In the genomic region with DNA sequence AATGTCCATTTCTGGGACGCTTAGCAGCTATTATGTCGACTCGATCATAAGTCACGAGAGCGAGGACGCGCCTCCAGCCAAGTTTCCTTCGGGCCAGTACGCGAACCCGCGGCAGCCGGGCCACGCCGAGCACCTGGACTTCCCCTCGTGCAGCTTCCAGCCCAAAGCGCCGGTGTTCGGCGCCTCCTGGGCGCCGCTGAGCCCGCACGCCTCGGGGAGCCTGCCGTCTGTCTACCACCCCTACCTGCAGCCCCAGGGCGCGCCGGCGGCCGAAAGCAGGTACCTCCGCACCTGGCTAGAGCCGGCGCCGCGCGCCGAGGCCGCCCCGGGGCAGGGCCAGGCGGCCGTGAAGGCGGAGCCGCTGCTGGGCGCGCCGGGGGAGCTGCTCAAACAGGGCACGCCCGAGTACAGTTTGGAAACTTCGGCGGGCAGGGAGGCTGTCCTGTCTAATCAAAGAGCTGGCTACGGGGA, we compare ENCODE assay signal across 9 mouse cellular contexts. TPM values are rescaled to one million over a fixed set of nuclear protein-coding genes. Genes with fewer than 3 reads are reported as not detected.
A peak's percentile ranks its signal among the peaks of the same experiment; 100 is the strongest.
DNase-seq lines count a peak whose midpoint lies in the region; ATAC-seq and TF ChIP-seq lines count a peak whose summit lies in the region.
"Had no signal": no experiment of that assay in that cellular context is flagged by ENCODE, and none has a peak within 500 bp of the region (broad histone marks: within the 10 kb centered on the region; RNA-seq: fewer than 3 reads in every experiment).

No protein-coding gene starts in this region.

- H3K27ac ChIP-seq in hindbrain, embryonic 15.5 days (replicated peaks), result no peak overlapping the region
- H3K27ac ChIP-seq in limb, embryonic 14.5 days (replicated peaks; ENCODE audit: low read depth, low read length), result no peak overlapping the region

- WGBS in hindbrain, embryonic 15.5 days, result under 1% methylated on average over 52 of the region's 52 CpGs
- WGBS in limb, embryonic 14.5 days, result under 1% methylated on average over 50 of the region's 52 CpGs

- TF ChIP-seq POLR2A in limb, embryonic 14.5 days (IDR thresholded peaks at IDR 0.05; ENCODE audit: borderline replicate concordance, extremely low read depth, insufficient read depth, insufficient read length), result no peak

- peak overlapping the region; percentile 26 for H3K4me3 ChIP-seq in hindbrain, embryonic 15.5 days
- H3K4me3 ChIP-seq in limb, embryonic 14.5 days (replicated peaks; ENCODE audit: low read length), result peak overlapping the region; percentile 28

- H3K4me2 ChIP-seq in hindbrain, embryonic 15.5 days, result peak overlapping the region; percentile 43
- peak overlapping the region; percentile 31 for H3K4me2 ChIP-seq in limb, embryonic 14.5 days (replicated peaks; ENCODE audit: low read depth, low read length, severe bottlenecking)

- H3K9ac ChIP-seq in hindbrain, embryonic 15.5 days, result no peak overlapping the region
- peak overlapping the region; percentile 25; the same call in 1 of the 2 replicates for H3K9ac ChIP-seq in limb, embryonic 14.5 days (ENCODE audit: low read depth, low read length, severe bottlenecking)

- H3K4me1 ChIP-seq in hindbrain, embryonic 15.5 days (replicated peaks), result peaks cover 14% of the 10 kb centered on the region; the same call in 1 of the 2 replicates
- H3K4me1 ChIP-seq in limb, embryonic 14.5 days (ENCODE audit: control insufficient read depth, insufficient read depth, low read length), result no peaks in the 10 kb centered on the region

- ATAC-seq in hindbrain, embryonic 15.5 days (ENCODE audit: low FRiP score, low read depth), result no peak
- 0 out of 2 replicates have a peak, but pooled peaks have one; percentile 8 for ATAC-seq in limb, embryonic 14.5 days (ENCODE audit: low FRiP score, low read depth)

- no peaks in the 10 kb centered on the region for H3K9me3 ChIP-seq in hindbrain, embryonic 15.5 days
- H3K9me3 ChIP-seq in limb, embryonic 14.5 days (ENCODE audit: control insufficient read depth, low read length), result no peaks in the 10 kb centered on the region

- peaks cover 85% of the 10 kb centered on the region for H3K27me3 ChIP-seq in hindbrain, embryonic 15.5 days
- H3K27me3 ChIP-seq in limb, embryonic 14.5 days (ENCODE audit: control insufficient read depth, insufficient read depth, low read length), result peaks cover 98% of the 10 kb centered on the region

- intact Hi-C loops in gastrocnemius, postnatal 14 days (cut with DNase I; ENCODE audit: low total_unique reads), result loop anchor here (10.0 kb wide), 1 partner anchor 283 kb away; no protein-coding TSS in a partner anchor

- peak; percentile 63 to 76 for DNase-seq in adrenal gland, adult 18-20 months (ENCODE audit: low spot score in 2 of 2)
- DNase-seq in adrenal gland, adult 8-10 months, result no peak
- peak; percentile 50 for DNase-seq in CD4-positive, CD25-positive, alpha-beta regulatory T cell, adult 2 months (ENCODE audit: low read depth, low spot score)
- no peak for DNase-seq in limb, embryonic 14.5 days (ENCODE audit: low spot score)
- no peak for DNase-seq in cerebellum, postnatal 4 days (ENCODE audit: low spot score in 2 of 2)
- DNase-seq in left cerebral cortex, adult 9 months (ENCODE audit: low spot score in 2 of 2), result no peak
- DNase-seq in gastrocnemius, postnatal 14 days, result no peak

- H3K36me3 ChIP-seq in hindbrain, embryonic 15.5 days, result no peaks in the 10 kb centered on the region
- H3K36me3 ChIP-seq in limb, embryonic 14.5 days (ENCODE audit: control insufficient read depth, insufficient read depth, low read length), result no peaks in the 10 kb centered on the region

RNA-seq across cellular contexts. Expression of a gene that starts 0.3 kb away (rescaled TPM):
- 100 to 1,000 TPM; 294 to 445 TPM for total RNA-seq in adrenal gland, adult 18-20 months (2021)
- total RNA-seq in adrenal gland, adult 8-10 months (2022), result 100 to 1,000 TPM; 157 to 250 (median 226) TPM
- 2.1 and 15.7 TPM in 2 replicates for polyA plus RNA-seq in hindbrain, embryonic 15.5 days (2015; fragmentation: Nextera tagmentation; extraction: Ambion mirVana)
- polyA plus RNA-seq in limb, embryonic 14.5 days (2012; rRNA removed), result 3.2 and 4.4 TPM in 2 replicates
- polyA plus RNA-seq in limb, embryonic 14.5 days (2014; fragmentation: Nextera tagmentation; extraction: Ambion mirVana), result 1.1 and 1.2 TPM in 2 replicates
- under 1 TPM; 0.49 to 0.59 TPM for total RNA-seq in gastrocnemius, postnatal 14 days (2021)
- total RNA-seq: common myeloid progenitor, adult 5-6 weeks had no signal

RNA-seq across cellular contexts. Expression of a gene that starts 10.1 kb away (rescaled TPM):
- 100 to 1,000 TPM in 1 of 2 experiments, 10 to 100 TPM in 1; 54.8 to 119 TPM for total RNA-seq in adrenal gland, adult 18-20 months (2021)
- total RNA-seq in adrenal gland, adult 8-10 months (2022), result 10 to 100 TPM; 50.4 to 99.8 (median 83.6) TPM
- polyA plus RNA-seq in hindbrain, embryonic 15.5 days (2015; fragmentation: Nextera tagmentation; extraction: Ambion mirVana), result 18.2 and 26.1 TPM in 2 replicates
- polyA plus RNA-seq in limb, embryonic 14.5 days (2012; rRNA removed), result 2.1 and 2.3 TPM in 2 replicates
- polyA plus RNA-seq in limb, embryonic 14.5 days (2014; fragmentation: Nextera tagmentation; extraction: Ambion mirVana), result 0.10 and 0.43 TPM in 2 replicates
- total RNA-seq in gastrocnemius, postnatal 14 days (2021), result under 1 TPM; 0.71 to 0.74 TPM
- total RNA-seq: common myeloid progenitor, adult 5-6 weeks had no signal

RNA-seq across cellular contexts. Expression of a gene that starts 14.8 kb away (rescaled TPM):
- total RNA-seq in adrenal gland, adult 18-20 months (2021), result 10 to 100 TPM; 33.5 to 59.0 TPM
- 10 to 100 TPM; 44.6 to 62.9 (median 53.0) TPM for total RNA-seq in adrenal gland, adult 8-10 months (2022)
- polyA plus RNA-seq in hindbrain, embryonic 15.5 days (2015; fragmentation: Nextera tagmentation; extraction: Ambion mirVana), result 26.5 and 33.6 TPM in 2 replicates
- polyA plus RNA-seq in limb, embryonic 14.5 days (2012; rRNA removed), result 2.0 and 2.7 TPM in 2 replicates
- 2.2 and 4.4 TPM in 2 replicates for polyA plus RNA-seq in limb, embryonic 14.5 days (2014; fragmentation: Nextera tagmentation; extraction: Ambion mirVana)
- 1 to 10 TPM; 1.5 to 1.6 TPM for total RNA-seq in gastrocnemius, postnatal 14 days (2021)
- total RNA-seq: common myeloid progenitor, adult 5-6 weeks had no signal

RNA-seq across cellular contexts. Expression of a gene that starts 20.7 kb away (rescaled TPM):
- total RNA-seq in adrenal gland, adult 18-20 months (2021), result 10 to 100 TPM; 37.0 to 68.1 TPM
- total RNA-seq in adrenal gland, adult 8-10 months (2022), result 10 to 100 TPM; 56.4 to 77.8 (median 59.5) TPM
- polyA plus RNA-seq in hindbrain, embryonic 15.5 days (2015; fragmentation: Nextera tagmentation; extraction: Ambion mirVana), result 52.1 and 66.7 TPM in 2 replicates
- polyA plus RNA-seq in limb, embryonic 14.5 days (2012; rRNA removed), result 2.2 and 2.8 TPM in 2 replicates
- polyA plus RNA-seq in limb, embryonic 14.5 days (2014; fragmentation: Nextera tagmentation; extraction: Ambion mirVana), result 0.30 and 0.61 TPM in 2 replicates
- total RNA-seq in gastrocnemius, postnatal 14 days (2021), result under 1 TPM; 0.43 to 0.75 TPM
- total RNA-seq: common myeloid progenitor, adult 5-6 weeks had no signal

RNA-seq across cellular contexts. Expression of a gene that starts 31.6 kb away (rescaled TPM):
- 10 to 100 TPM; 11.6 to 27.3 TPM for total RNA-seq in adrenal gland, adult 18-20 months (2021)
- 10 to 100 TPM; 25.2 to 38.3 (median 26.7) TPM for total RNA-seq in adrenal gland, adult 8-10 months (2022)
- polyA plus RNA-seq in hindbrain, embryonic 15.5 days (2015; fragmentation: Nextera tagmentation; extraction: Ambion mirVana), result 115 and 140 TPM in 2 replicates
- polyA plus RNA-seq in limb, embryonic 14.5 days (2012; rRNA removed), result 1.8 TPM in 2 replicates
- 0.51 and 0.85 TPM in 2 replicates for polyA plus RNA-seq in limb, embryonic 14.5 days (2014; fragmentation: Nextera tagmentation; extraction: Ambion mirVana)
- under 1 TPM; 0.90 to 0.91 TPM for total RNA-seq in gastrocnemius, postnatal 14 days (2021)
- total RNA-seq: common myeloid progenitor, adult 5-6 weeks had no signal

Comparison
In these comparisons a context has a peak if more than half of its experiments do, and no peak if none do; other contexts are left out.
1. DNase-seq: peak in adrenal gland, adult 18-20 months (2 of 2) and CD4-positive, CD25-positive, alpha-beta regulatory T cell, adult 2 months (single experiment); none in adrenal gland, adult 8-10 months (single experiment), limb, embryonic 14.5 days (single experiment), cerebellum, postnatal 4 days (0 of 2), left cerebral cortex, adult 9 months (0 of 2) and gastrocnemius, postnatal 14 days (single experiment).
2. RNA of a gene that starts 0.3 kb away (total RNA-seq): 294 to 445 TPM in adrenal gland, adult 18-20 months and 157 to 250 TPM in adrenal gland, adult 8-10 months; 0.49 to 0.59 TPM in gastrocnemius, postnatal 14 days; every median in the first group is over 10 times any median in the second.
3. RNA of a gene that starts 10.1 kb away (total RNA-seq): 54.8 to 119 TPM in adrenal gland, adult 18-20 months and 50.4 to 99.8 TPM in adrenal gland, adult 8-10 months; 0.71 to 0.74 TPM in gastrocnemius, postnatal 14 days; every median in the first group is over 10 times any median in the second.
4. RNA of a gene that starts 14.8 kb away (total RNA-seq): 33.5 to 59.0 TPM in adrenal gland, adult 18-20 months and 44.6 to 62.9 TPM in adrenal gland, adult 8-10 months; 1.5 to 1.6 TPM in gastrocnemius, postnatal 14 days; every median in the first group is over 10 times any median in the second.